Mouse (Mus musculus) neural tube, embryonic 15.5 days (tissue): ENCODE results near the gene Cpt1c. TPM values are rescaled to one million over a fixed set of nuclear protein-coding genes. Genes with fewer than 3 reads are reported as not detected.

Experiments
- ATAC-seq: fragments of 200-750 bp; cut with Nextera tagmentation; 2 replicates; pipeline ENCODE4 v1.8.0; 2017; ENCODE audit warnings: mild to moderate bottlenecking, moderate TSS enrichment, moderate library complexity; ENCODE audit not compliant: low FRiP score
- H3K27ac ChIP-seq: fragments of 300-500 bp; sonication (generic); replicated peaks from 2 replicates; pipeline ENCODE4 v1.5.1; 2015; ENCODE audit warnings: mild to moderate bottlenecking, inconsistent platforms
- H3K27me3 ChIP-seq: fragments of 300-500 bp; sonication (generic); replicated peaks from 2 replicates; pipeline ENCODE4 v1.6.1; 2015; ENCODE audit warnings: inconsistent platforms
- H3K36me3 ChIP-seq: fragments of 300-500 bp; sonication (generic); 2 replicates; pipeline ENCODE4 v1.6.1; 2015; ENCODE audit warnings: inconsistent platforms
- H3K4me1 ChIP-seq: fragments of 300-500 bp; sonication (generic); 2 replicates; pipeline ENCODE4 v1.6.1; 2015; ENCODE audit warnings: inconsistent platforms
- H3K4me2 ChIP-seq: fragments of 300-500 bp; sonication (generic); 2 replicates; pipeline ENCODE4 v1.6.1; 2015; ENCODE audit warnings: inconsistent platforms, mild to moderate bottlenecking, moderate library complexity
- H3K4me3 ChIP-seq: fragments of 300-500 bp; sonication (generic); replicated peaks from 2 replicates; pipeline ENCODE4 v1.5.1; 2015; ENCODE audit warnings: mild to moderate bottlenecking, inconsistent platforms
- H3K9ac ChIP-seq: fragments of 300-500 bp; sonication (generic); replicated peaks from 2 replicates; pipeline ENCODE4 v1.6.1; 2015; ENCODE audit warnings: mild to moderate bottlenecking, inconsistent platforms
- H3K9me3 ChIP-seq: fragments of 300-500 bp; sonication (generic); replicated peaks from 2 replicates; pipeline ENCODE4 v1.6.1; 2016; ENCODE audit warnings: inconsistent platforms
- WGBS: fragments of 180-500 bp; shearing (Covaris S2); methylation state at CpG from one replicate; pipeline ENCODE4 v1.1.7; 2015; ENCODE audit warnings: mixed read lengths; 5-methylcytosine and 5-hydroxymethylcytosine counted together
- polyA plus RNA-seq: library from polyadenylated mRNA; unstranded; fragments of >200 nt; fragmentation: Nextera tagmentation; extraction: Ambion mirVana; gene quantifications from 2 replicates; pipeline ENCODE4 v1.2.1, GENCODE M21; 2015

Cpt1c gene
- polyA plus RNA-seq, 1 experiment from 2014 or later, result 59.0 TPM

DNA sequence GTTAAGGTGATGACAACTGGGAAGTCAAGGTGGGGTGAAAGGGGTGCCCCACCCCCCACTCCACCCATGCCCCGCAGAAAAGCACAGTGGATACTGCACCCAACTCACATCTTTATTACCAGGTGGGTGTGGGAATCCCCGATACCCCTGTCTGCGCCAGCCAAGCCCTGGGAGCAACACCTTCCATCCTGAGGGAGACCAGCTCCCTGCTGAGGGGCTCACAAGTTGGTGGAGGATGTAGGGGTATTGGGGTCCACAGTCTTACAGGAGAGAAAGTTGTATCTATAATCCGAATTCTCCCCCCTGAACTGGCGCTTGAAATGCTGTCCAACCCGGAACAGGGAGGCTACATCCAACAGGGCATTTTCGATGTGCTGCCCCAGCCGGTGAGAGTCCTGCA, 15.4 kb downstream of the Cpt1c start:
- peaks cover 53% of the 10 kb centered on the region for H3K36me3 ChIP-seq
- ATAC-seq, result no peak
- WGBS, result 90% methylated on average over 8 of the region's 8 CpGs

DNA sequence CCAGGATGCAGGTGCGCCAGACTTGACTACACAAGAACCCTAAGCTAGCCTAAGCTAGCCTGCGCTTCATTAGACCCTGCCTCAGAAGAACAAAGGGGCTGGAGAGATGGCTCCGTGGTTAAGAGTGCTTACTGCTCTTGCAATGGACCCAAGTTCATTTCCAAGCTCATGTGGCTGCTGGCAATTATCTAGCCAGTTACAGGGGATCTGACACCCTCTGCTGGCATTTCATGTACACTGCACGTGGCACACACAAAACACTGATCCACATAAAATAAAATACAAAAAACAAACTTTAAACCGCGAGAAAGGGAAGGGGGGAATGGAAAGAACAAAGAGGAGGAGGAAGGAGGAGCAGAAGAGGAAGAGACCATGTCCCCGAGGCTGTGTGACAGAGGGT, 16.4 kb downstream of the Cpt1c start:
- ATAC-seq, result no peak
- peaks cover 5% of the 10 kb centered on the region for H3K4me1 ChIP-seq
- H3K36me3 ChIP-seq, result peaks cover 44% of the 10 kb centered on the region
- no peaks in the 10 kb centered on the region for H3K27me3 ChIP-seq
- H3K9ac ChIP-seq, result no peak overlapping the region
- no peak overlapping the region for H3K4me2 ChIP-seq
- WGBS, result 61% methylated on average over 7 of the region's 7 CpGs
- H3K9me3 ChIP-seq, result no peaks in the 10 kb centered on the region
- H3K27ac ChIP-seq, result peak overlapping the region; percentile 33; the same call in 1 of the 2 replicates
- no peak overlapping the region for H3K4me3 ChIP-seq

More for the DNA sequence above, 15.4 kb downstream of the Cpt1c start:
- Histone ChIP-seq H3K27ac (no peak overlapping the region), H3K4me2 (no peak overlapping the region), H3K9me3 (no peaks in the 10 kb centered on the region), H3K27me3 (no peaks in the 10 kb centered on the region), H3K4me1 (peaks cover 4% of the 10 kb centered on the region), H3K9ac (no peak overlapping the region), H3K4me3 (no peak overlapping the region)

DNA sequence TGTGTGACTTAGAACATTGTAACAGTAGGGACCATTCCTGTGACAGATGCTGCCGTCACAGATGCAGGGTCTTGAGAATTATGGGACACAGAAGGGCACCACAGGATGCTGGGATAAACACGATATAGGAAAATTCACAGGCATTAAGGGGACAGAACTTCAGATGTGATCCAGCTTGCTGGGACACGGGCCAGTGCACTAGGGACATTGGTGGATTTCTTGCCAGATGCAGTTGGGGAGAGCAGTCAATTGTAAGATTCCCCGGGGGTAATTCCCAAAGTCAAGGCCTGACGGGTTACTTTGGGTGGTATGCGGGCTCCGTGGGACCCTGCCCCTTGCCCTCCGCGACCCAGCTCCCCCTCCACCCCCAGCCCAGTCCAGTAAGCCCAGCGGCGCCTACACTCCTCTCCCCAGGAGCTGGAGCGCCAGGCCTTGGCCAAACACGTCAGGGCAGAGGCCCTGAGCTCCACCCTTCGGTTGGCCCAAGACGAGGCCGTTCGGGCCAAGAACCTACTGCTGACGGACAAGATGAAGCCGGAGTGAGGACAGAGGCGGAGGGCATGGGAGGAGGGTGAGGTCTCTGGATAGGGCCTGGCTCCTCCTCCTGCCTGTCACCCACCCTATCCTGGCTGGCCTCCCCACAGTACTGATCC, 17.3 kb downstream of the Cpt1c start:
- 67% methylated on average over 20 of the region's 20 CpGs for WGBS
- Histone ChIP-seq H3K27me3 (no peaks in the 10 kb centered on the region), H3K27ac (peak overlapping the region; percentile 33), H3K9ac (no peak overlapping the region; the same call in 1 of the 2 replicates), H3K4me3 (no peak overlapping the region), H3K9me3 (no peaks in the 10 kb centered on the region), H3K36me3 (peaks cover 35% of the 10 kb centered on the region), H3K4me2 (no peak overlapping the region), H3K4me1 (peaks cover 14% of the 10 kb centered on the region)
- ATAC-seq, result no peak

DNA sequence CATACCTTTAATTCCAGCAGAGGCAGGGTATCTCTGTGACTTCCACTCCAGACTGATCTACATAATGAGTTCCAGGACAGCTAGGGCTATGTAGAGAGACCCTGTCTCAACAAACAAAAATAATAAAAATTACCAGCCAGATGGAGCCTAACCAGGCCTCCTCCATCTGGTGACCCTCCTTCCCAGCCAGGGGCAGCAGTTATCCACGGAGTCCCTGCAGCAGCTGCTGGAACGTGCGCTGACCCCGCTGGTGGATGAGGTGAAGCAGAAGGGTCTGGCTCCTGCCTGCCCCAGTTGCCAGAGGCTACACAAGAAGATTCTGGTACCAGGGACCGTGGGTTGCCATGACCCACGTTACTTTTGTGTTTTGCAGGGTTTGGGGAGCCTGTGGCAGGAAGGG, 18.4 kb downstream of the Cpt1c start:
- Histone ChIP-seq H3K4me3 (no peak overlapping the region), H3K27ac (0 out of 2 replicates have a peak overlapping the region, but pooled peaks have one; percentile 9), H3K27me3 (peaks cover 9% of the 10 kb centered on the region), H3K9me3 (no peaks in the 10 kb centered on the region), H3K4me2 (no peak overlapping the region), H3K36me3 (peaks cover 25% of the 10 kb centered on the region), H3K4me1 (peaks cover 23% of the 10 kb centered on the region), H3K9ac (no peak overlapping the region)
- no peak for ATAC-seq
- WGBS, result 55% methylated on average over 6 of the region's 6 CpGs

DNA sequence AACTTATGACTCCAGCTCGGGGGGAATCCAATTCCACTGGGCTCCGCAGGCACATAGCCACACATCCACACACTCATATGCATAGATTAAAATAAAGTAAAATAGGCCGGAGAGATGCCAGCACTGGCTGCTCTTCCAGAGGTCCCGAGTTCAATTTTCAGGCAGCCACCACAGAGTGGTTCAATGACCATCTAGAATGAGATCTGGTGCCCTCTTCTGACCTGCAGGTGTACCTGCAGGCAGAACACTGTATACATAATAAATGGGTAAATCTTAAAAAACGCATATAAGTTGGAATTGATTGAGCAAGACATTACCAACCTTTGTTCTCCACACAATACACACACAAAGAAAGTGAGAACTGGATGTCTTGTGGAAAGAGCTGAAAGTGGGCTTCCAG, 19.0 kb downstream of the Cpt1c start:
- no peak overlapping the region for H3K27ac ChIP-seq
- no peak overlapping the region for H3K4me3 ChIP-seq
- no peaks in the 10 kb centered on the region for H3K9me3 ChIP-seq
- H3K9ac ChIP-seq, result no peak overlapping the region
- no peak for ATAC-seq
- H3K36me3 ChIP-seq, result peaks cover 19% of the 10 kb centered on the region
- 51% methylated on average over 5 of the region's 5 CpGs for WGBS
- H3K4me1 ChIP-seq, result peaks cover 23% of the 10 kb centered on the region
- no peak overlapping the region for H3K4me2 ChIP-seq
- peaks cover 15% of the 10 kb centered on the region for H3K27me3 ChIP-seq

DNA sequence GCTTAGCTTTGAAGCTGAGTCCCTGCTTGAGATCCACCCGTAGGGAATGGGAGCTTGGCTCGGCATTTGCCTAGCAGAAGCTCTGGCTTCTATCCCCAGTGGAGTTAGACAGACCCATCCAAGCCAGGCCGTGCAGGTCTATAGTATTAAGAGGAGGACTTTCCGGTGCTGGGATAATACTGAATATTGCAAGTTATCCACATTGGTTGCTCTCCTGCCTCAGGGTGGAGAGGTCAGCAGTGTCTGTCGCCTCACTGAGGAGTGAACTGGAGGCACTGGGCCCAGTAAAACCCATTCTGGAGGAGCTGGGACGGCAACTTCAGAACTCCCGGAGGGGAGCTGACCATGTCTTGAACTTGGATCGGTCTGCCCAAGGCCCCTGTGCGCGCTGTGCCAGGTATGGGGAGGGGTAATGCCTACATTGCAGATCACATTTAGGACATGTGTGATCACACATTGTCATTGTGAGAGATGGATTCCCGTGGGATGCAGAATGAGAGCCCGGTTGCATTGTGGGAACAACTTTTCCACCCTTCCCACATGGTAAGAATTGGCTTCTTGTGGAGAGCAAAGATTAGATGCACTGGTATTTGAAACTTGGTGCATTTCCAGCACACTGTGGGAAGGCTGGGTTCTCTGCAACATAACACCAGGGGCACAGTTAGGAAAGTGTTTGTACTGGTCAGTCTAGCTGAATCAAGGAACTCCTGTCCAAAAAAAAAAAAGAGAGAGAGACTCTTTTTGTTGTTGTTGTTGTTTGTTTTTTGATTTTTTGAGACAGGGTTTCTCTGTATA, 20.4 kb downstream of the Cpt1c start:
- no peak for ATAC-seq
- Histone ChIP-seq H3K4me3 (no peak overlapping the region), H3K36me3 (peaks cover 9% of the 10 kb centered on the region), H3K27ac (no peak overlapping the region), H3K4me1 (peaks cover 23% of the 10 kb centered on the region), H3K4me2 (no peak overlapping the region), H3K27me3 (peaks cover 26% of the 10 kb centered on the region), H3K9me3 (no peaks in the 10 kb centered on the region), H3K9ac (no peak overlapping the region)
- 80% methylated on average over 12 of the region's 12 CpGs for WGBS

DNA sequence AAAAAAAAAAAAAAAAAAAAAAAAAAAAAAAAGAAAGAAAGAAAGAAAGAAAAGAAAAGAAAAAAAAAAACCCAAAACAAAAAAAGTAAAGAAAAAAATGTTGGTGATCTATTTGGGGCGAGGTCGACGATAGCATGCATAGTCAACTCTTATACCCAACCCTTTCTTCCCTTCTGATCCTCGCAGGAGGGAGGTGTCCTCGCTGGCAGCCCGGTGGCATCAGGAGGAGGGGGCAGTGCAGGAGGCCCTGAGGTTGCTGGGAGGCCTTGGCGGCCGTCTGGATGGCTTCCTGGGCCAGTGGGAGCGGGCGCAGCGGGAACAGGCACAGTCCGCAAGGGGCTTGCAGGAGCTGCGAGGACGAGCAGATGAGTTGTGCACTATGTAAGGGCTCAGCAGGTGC, 21.1 kb downstream of the Cpt1c start:
- Histone ChIP-seq H3K9me3 (no peaks in the 10 kb centered on the region), H3K4me3 (no peak overlapping the region), H3K36me3 (peaks cover 2% of the 10 kb centered on the region; the same call in 1 of the 2 replicates), H3K27me3 (peaks cover 26% of the 10 kb centered on the region), H3K9ac (no peak overlapping the region), H3K4me2 (no peak overlapping the region), H3K27ac (no peak overlapping the region), H3K4me1 (peaks cover 23% of the 10 kb centered on the region)
- 54% methylated on average over 14 of the region's 14 CpGs for WGBS
- no peak for ATAC-seq

DNA sequence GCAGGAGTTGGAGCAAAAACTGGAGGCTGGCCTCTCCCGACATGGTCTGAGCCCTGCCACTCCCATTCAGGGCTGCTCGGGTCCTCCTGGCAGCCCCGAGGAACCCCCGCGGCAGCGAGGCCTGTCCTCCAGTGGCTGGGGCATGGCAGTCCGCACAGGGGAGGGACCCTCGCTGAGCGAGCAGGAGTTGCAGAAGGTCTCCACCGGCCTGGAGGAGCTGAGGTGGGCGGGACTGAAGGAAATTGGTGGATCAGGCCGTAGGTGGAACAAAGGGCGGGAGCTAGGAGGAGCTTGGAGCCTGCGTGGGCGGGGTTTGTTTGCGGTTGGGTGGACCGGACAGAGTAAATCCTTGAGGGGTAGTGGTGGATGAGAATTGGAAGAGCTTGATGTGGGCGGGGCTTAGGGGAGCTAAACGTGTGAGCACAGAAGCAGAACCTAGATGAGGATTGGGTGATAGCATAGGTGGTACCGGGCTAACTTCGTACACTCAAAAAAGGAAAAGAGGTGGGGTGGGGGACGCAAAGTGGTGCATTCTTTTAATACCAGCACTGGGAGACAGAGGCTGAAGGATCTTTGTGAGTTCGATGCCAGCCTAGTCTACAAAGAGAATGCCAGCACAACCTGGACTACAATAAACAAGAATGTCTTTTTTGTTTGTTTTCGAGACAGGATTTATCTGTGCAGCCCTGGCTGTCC, 21.9 kb downstream of the Cpt1c start:
- WGBS, result 5% methylated on average over 24 of the region's 24 CpGs
- H3K4me2 ChIP-seq, result peak overlapping the region; percentile 93
- H3K9ac ChIP-seq, result peak overlapping the region; percentile 59
- H3K4me1 ChIP-seq, result peaks cover 23% of the 10 kb centered on the region
- H3K27me3 ChIP-seq, result peaks cover 30% of the 10 kb centered on the region
- peak; percentile 89 for ATAC-seq
- no peaks in the 10 kb centered on the region for H3K9me3 ChIP-seq
- H3K27ac ChIP-seq, result peak overlapping the region; percentile 70
- no peaks in the 10 kb centered on the region for H3K36me3 ChIP-seq
- peak overlapping the region; percentile 49 for H3K4me3 ChIP-seq

DNA sequence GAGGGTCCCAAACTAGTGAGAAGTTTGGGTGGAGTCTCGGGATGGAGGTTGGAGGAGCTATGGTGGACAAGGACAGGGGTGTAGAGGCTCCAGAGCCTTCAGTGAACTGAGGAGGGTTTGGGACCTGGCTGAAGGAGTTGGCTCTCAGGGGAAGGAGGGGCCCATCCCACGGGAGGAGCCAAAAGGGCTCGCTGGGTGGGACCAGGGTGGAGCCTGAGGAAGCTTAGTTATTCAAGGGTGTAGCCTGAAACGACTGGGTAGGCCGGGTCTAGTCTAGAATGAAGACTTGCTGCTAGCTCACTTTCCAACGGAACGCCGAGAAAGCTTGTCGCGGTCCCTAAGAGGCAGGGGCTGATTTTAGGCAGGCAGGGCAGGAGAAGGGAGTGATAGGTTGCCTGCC, 22.7 kb downstream of the Cpt1c start:
- Histone ChIP-seq H3K27me3 (peaks cover 34% of the 10 kb centered on the region), H3K36me3 (no peaks in the 10 kb centered on the region), H3K9ac (0 out of 2 replicates have a peak overlapping the region, but pooled peaks have one; percentile 14), H3K9me3 (no peaks in the 10 kb centered on the region), H3K4me1 (peaks cover 19% of the 10 kb centered on the region), H3K27ac (no peak overlapping the region), H3K4me2 (peak overlapping the region; percentile 93), H3K4me3 (peak overlapping the region; percentile 49)
- WGBS, result under 1% methylated on average over 10 of the region's 10 CpGs
- ATAC-seq, result 0 out of 2 replicates have a peak, but pooled peaks have one; percentile 12

DNA sequence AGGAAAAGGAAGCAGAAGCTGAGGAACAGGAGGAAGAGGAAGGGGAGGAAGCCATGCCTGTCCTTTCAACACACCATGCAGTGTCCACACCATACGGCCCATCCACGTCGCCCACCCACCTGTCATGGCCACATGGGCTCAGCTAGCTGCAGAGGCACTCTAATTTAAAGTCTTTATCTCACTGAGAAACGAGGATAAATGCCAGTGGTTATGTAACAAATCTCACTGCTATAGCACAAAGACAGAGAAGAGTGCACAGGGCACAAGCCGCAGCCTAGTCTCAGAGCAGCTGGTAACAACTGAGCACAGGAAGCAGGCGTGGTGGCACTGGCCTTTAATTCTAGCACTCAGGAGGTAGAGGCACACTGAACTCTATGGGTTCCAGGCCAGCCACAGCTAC, 24.7 kb downstream of the Cpt1c start:
- WGBS, result 73% methylated on average over 6 of the region's 6 CpGs
- no peak overlapping the region for H3K4me2 ChIP-seq
- H3K9ac ChIP-seq, result no peak overlapping the region
- no peak overlapping the region for H3K4me3 ChIP-seq
- H3K4me1 ChIP-seq, result peaks cover 19% of the 10 kb centered on the region
- no peak for ATAC-seq
- peaks cover 34% of the 10 kb centered on the region for H3K27me3 ChIP-seq
- H3K36me3 ChIP-seq, result no peaks in the 10 kb centered on the region
- H3K27ac ChIP-seq, result no peak overlapping the region
- no peaks in the 10 kb centered on the region for H3K9me3 ChIP-seq

DNA sequence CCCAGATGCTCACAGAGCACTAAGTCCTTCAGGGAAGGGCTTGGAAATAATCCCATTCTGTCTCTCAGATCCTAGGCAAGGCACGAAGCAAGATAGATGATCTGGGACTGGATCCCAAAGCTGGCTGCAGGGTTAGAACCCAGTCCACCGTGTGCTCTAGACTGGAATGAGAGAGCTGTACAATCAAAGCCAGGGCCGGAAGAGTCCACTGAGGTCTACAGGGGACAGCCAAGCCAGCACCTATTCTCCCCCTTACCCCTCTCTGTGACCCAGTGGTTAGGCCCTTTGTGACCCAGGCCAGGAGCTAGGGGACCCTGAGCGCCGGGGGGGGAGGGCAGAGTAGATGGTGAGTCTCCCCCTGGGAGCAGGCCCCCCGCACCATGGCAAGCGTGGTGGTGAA, 31.7 kb downstream of the Cpt1c start, which contains the start of gene Tsks:
Gene Tsks (plus strand): TSS at position 301 of the 400 bp plus-strand sequence.
- WGBS, result 77% methylated on average over 7 of the region's 7 CpGs
- Histone ChIP-seq H3K9ac (no peak within 1 kb of the TSS), H3K36me3 (no peaks in the 10 kb centered on the region), H3K27ac (no peak within 1 kb of the TSS), H3K4me2 (no peak within 1 kb of the TSS), H3K9me3 (no peaks in the 10 kb centered on the region), H3K4me1 (no peaks in the 10 kb centered on the region), H3K4me3 (no peak within 1 kb of the TSS), H3K27me3 (0 out of 2 replicates have a peak, but pooled peaks cover 4% of the 10 kb centered on the region)
- ATAC-seq, result no peak
